Mouse (Mus musculus) T-cell, adult 66 days (primary cell): ENCODE measurements around the gene Olfr15. TPM values are rescaled to one million over a fixed set of nuclear protein-coding genes. Genes with fewer than 3 reads are reported as not detected.

Source experiments
- total RNA-seq, 2 experiments: library from RNA; stranded (reverse); gene quantifications; 3 replicates in 1 of 2; 4 replicates in 1 of 2; pipeline ENCODE4 v1.2.4; 2023

The Olfr15 gene
- total RNA-seq = not detected

GRCm38 (mm10) chr16:3830588-3831109 lies at the start of gene Olfr15:
TSS of gene Olfr15 (plus strand) at chr16:3830878.

GRCm38 (mm10) chr16:3846711-3847518 lies 16.2 kb downstream of the Olfr15 start, which contains the start of gene Zfp174:
TSS of gene Zfp174 (plus strand) at chr16:3847268.

GRCm38 (mm10) chr16:3872216-3873047 lies 41.8 kb downstream of the Olfr15 start, which contains the start of gene Naa60:
TSS of gene Naa60 (plus strand) at chr16:3872375.

GRCm38 (mm10) chr16:3884201-3885064 lies 53.8 kb downstream of the Olfr15 start, which contains the start of the genes Zfp597 and Gm20695:
TSS of gene Zfp597 (minus strand) at chr16:3884561.
TSS of gene Gm20695 (plus strand) at chr16:3884648.

Other genes starting within 250 kb of the Olfr15 start
- gene Olfr161, start 239.8 kb upstream of the Olfr15 start, total RNA-seq = not detected
- gene Mefv, start 112.8 kb upstream of the Olfr15 start, total RNA-seq = under 1 TPM in 1 of 2 experiments, not detected in 1; 0.35 TPM
- gene Zfp263, start 86.8 kb upstream of the Olfr15 start, total RNA-seq = 10 to 100 TPM; 60.7 to 65.1 TPM
- under 1 TPM; 0.67 to 0.83 TPM for gene Zfp174, start 16.4 kb downstream of the Olfr15 start, total RNA-seq
- gene Naa60, start 41.5 kb downstream of the Olfr15 start, total RNA-seq = 10 to 100 TPM; 92.7 to 93.5 TPM
- 10 to 100 TPM; 33.5 to 35.4 TPM for gene Zfp597, start 53.7 kb downstream of the Olfr15 start, total RNA-seq
- gene Gm20695, start 53.8 kb downstream of the Olfr15 start, total RNA-seq = 1 to 10 TPM in 1 of 2 experiments, not detected in 1; 1.6 TPM
- gene 1700037C18Rik, start 77.8 kb downstream of the Olfr15 start, total RNA-seq = 1 to 10 TPM; 3.3 to 4.1 TPM
- gene Cluap1, start 77.9 kb downstream of the Olfr15 start, total RNA-seq = 10 to 100 TPM; 31.0 to 31.9 TPM
- 100 to 1,000 TPM; 104 to 113 TPM for gene Nlrc3, start 145.8 kb downstream of the Olfr15 start, total RNA-seq
- 10 to 100 TPM; 71.3 to 82.6 TPM for gene Slx4, start 172.9 kb downstream of the Olfr15 start, total RNA-seq
- gene Dnase1, start 206.1 kb downstream of the Olfr15 start, total RNA-seq = not detected
- 10 to 100 TPM; 79.4 to 91.9 TPM for gene Trap1, start 246.9 kb downstream of the Olfr15 start, total RNA-seq